Mouse (Mus musculus) mature B cell (primary cell): ENCODE results near the gene N4bp3.

ENCODE experiments used
- in situ Hi-C: fragments of 300-500 bp; cut with MboI; formaldehyde crosslinking; loops from 2 replicates; pipeline ENCODE4 v1.14.3; 2019

Gene N4bp3

DNA sequence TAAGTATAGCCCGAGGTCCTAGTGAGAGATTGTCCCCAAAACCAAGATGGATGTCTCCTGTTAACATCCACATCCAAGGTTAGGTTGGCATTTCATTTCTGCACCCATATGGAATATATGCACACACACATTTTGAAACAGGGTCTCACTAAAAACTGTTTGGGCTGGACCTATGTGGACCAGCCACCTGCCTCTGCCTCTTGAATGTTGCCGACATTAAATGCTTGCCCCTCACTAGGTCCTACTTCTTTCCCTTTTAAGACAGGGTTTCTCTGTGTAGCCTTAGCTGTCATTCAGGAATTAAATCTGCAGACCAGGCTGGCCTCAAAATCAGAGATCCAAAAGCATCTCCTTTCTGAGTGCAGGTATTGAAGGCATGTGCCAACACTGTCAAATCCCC, 53.1 kb downstream of the N4bp3 start:
- in situ Hi-C loops, result no loop called here

DNA sequence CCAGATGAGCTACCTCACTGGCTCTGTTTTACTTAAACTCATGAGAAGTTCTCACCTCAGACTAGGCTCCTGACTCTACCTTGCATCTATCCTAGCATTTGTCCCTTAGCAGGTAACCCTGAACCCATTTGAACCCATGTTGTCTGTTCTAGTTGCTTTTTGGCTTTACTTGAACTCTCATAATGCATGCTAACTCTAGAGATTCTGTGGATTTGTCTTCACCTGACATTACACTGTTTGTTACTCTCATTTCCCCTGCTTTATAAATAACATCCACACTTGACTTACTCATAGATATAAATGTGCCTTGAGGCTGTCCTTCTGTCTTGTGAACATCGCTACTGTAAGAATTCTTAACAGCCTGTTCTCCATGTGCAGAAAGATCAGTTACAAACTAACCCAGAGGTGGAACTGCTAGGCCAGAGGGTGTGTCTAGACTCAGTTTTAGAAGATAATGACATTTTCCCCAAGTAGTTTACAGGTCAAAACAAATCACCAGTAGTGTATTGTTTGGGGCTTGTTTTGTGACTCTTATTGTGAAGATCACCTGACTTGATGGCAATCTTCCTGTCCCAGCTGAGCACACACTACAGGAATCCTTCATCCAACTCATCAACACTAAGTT, 55.1 kb downstream of the N4bp3 start:
- in situ Hi-C loops, result no loop called here

DNA sequence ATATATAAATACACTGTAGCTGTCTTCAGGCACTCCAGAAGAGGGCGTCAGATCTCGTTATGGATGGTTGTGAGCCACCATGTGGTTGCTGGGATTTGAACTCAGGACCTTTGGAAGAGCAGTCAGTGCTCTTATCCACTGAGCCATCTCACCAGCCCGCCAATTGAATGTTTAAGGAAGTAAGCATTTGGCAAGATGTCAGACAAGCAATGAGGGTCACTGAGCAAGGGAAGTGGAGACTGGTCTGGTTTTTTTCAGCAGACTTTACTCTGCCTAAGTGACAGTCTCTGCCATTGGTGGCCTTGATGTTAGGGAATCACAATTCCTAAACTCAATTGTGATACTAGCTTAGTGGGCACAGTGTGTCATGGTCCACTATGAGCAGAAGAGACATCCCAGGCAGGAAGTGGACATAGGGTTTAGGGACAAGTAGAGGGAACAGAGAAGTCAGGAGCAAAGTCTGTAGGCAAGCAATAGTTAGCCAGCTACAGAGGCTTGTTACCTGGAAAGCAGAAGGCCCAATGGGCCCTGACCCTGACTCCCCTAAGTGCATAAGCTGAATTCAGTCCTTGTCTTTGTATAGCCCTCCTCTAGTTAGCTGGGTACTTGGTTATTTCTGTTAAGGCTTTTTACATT, 55.8 kb downstream of the N4bp3 start:
- in situ Hi-C loops, result no loop called here

DNA sequence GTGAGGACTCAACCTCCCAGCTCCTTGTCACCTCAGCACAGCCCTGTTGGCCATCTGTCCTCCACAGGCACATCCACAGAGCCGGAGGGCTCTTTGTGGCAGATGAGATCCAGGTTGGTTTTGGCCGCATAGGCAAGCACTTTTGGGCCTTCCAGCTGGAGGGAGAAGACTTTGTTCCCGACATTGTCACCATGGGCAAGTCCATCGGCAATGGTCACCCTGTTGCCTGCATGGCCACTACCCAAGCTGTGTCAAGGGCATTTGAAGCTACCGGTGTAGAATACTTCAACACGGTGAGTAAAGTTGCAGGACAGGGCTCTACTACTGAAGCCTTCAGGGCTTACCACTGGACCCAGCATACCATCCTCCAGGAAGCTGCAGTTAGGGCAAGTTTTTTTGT, 56.8 kb downstream of the N4bp3 start:
- in situ Hi-C loops, result no loop called here

DNA sequence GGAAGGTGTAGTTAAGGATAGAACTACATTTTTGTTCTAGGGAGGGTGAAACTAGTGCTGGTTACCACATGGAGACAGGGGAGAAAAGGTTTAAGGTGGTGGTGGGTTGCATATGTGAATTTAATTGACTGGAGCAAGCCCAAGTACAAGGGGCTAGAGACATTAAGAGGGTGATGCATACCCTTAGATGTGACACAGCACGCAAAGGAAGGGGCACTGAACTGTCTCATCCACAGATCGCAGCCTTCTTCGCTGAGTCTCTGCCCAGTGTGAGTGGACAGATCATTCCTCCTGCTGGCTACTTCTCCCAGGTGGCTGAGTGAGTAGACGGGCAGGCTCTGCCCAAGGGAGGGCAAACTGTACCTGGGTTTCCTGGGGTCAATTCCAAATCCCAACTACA, 57.3 kb downstream of the N4bp3 start:
- in situ Hi-C loops, result no loop called here
